Mouse (Mus musculus) liver, embryonic 13.5 days (tissue): ENCODE data around the gene Gys2. TPM values are rescaled to one million over a fixed set of nuclear protein-coding genes. Genes with fewer than 3 reads are reported as not detected.

ENCODE experiments used
- ATAC-seq: fragments of 200-750 bp; cut with Nextera tagmentation; 2 replicates; pipeline ENCODE4 v1.8.0; 2017; ENCODE audit warnings: low read depth, mild to moderate bottlenecking, moderate number of reproducible peaks, moderate library complexity
- DNase-seq: peaks from one replicate; pipeline ENCODE4 v3.0.0; 2022
- H3K27ac ChIP-seq: fragments of 300-500 bp; sonication (generic); 2 replicates; pipeline ENCODE4 v1.5.1; 2015; ENCODE audit warnings: moderate library complexity, mild to moderate bottlenecking, inconsistent platforms
- H3K27me3 ChIP-seq: fragments of 300-500 bp; sonication (generic); 2 replicates; pipeline ENCODE4 v1.6.1; 2015; ENCODE audit warnings: mild to moderate bottlenecking, inconsistent platforms
- H3K36me3 ChIP-seq: fragments of 300-500 bp; sonication (generic); 2 replicates; pipeline ENCODE4 v1.6.1; 2015; ENCODE audit warnings: mild to moderate bottlenecking, inconsistent platforms
- H3K4me1 ChIP-seq: fragments of 300-500 bp; sonication (generic); replicated peaks from 2 replicates; pipeline ENCODE4 v1.6.1; 2015; ENCODE audit warnings: inconsistent platforms
- H3K4me2 ChIP-seq: fragments of 300-500 bp; sonication (generic); 2 replicates; pipeline ENCODE4 v1.6.1; 2015; ENCODE audit warnings: inconsistent platforms, mild to moderate bottlenecking, moderate library complexity
- H3K4me3 ChIP-seq: fragments of 300-500 bp; sonication (generic); replicated peaks from 2 replicates; pipeline ENCODE4 v1.5.1; 2015; ENCODE audit warnings: mild to moderate bottlenecking, inconsistent platforms
- H3K9ac ChIP-seq: fragments of 300-500 bp; sonication (generic); 2 replicates; pipeline ENCODE4 v1.6.1; 2015; ENCODE audit warnings: mild to moderate bottlenecking, inconsistent platforms
- H3K9me3 ChIP-seq: fragments of 300-500 bp; sonication (generic); replicated peaks from 2 replicates; pipeline ENCODE4 v1.6.1; 2016; ENCODE audit warnings: inconsistent platforms
- WGBS: fragments of 180-500 bp; shearing (Covaris S2); methylation state at CpG from one replicate; pipeline ENCODE4 v1.1.7; 2015; ENCODE audit not compliant: insufficient replicate concordance; 5-methylcytosine and 5-hydroxymethylcytosine counted together
- polyA plus RNA-seq: library from polyadenylated mRNA; unstranded; fragments of >200 nt; fragmentation: Nextera tagmentation; extraction: Ambion mirVana; gene quantifications from 2 replicates; pipeline ENCODE4 v1.2.1, GENCODE M21; 2015

Gene Gys2
- polyA plus RNA-seq, 1 experiment from 2014 or later, result 37.9 TPM

DNA sequence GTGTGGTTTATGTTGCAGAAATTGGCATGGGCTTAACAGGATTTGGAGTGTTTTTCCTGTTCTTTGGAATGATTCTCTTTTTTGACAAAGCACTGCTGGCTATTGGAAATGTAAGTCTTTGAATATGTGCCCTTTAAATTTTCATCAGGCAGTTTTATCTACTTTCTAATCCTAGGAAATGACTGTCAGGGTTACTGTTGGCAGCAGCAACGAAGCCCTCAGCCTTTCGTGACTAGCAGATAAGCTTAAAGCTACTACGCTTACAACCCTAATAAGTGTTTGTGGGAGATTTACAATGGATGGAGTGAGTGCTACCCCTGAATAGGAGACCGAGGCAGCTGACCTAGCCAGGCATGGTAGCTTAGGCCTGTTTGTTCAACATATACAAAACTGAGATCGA is 80.6 kb downstream of the Gys2 start:
- no peaks in the 10 kb centered on the region for H3K27me3 ChIP-seq
- peak overlapping the region; percentile 34; the same call in 1 of the 2 replicates for H3K27ac ChIP-seq
- H3K4me3 ChIP-seq, result no peak overlapping the region
- H3K36me3 ChIP-seq, result peaks cover 42% of the 10 kb centered on the region
- DNase-seq (no peak), ATAC-seq (no peak)
- peaks cover 47% of the 10 kb centered on the region for H3K4me1 ChIP-seq
- H3K9ac ChIP-seq, result no peak overlapping the region; the same call in 1 of the 2 replicates
- no peak overlapping the region for H3K4me2 ChIP-seq
- 44% methylated on average over 5 of the region's 5 CpGs for WGBS
- H3K9me3 ChIP-seq, result no peaks in the 10 kb centered on the region

DNA sequence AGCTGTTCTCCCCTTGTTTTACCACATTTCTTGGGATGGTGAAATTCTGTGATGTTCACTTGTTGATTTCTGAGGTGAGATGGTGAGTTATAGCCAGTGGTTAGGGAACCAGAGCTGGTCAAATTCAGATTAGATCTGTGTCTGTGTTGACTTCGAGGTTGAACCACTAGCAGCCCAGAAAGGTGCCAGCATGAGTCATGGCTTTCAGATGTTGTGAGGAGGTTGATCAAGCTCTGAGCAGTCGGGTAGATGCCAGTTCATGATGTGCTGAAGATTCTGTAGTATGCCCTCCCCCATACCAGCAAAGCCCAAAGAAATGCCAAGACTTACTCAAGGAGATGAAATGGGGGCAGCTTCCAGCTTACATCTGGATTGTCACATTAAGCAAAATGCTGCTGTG is 83.8 kb downstream of the Gys2 start:
- DNase-seq (no peak), ATAC-seq (no peak)
- H3K9me3 ChIP-seq, result no peaks in the 10 kb centered on the region
- H3K4me2 ChIP-seq, result peak overlapping the region; percentile 79
- H3K36me3 ChIP-seq, result peaks cover 16% of the 10 kb centered on the region
- no peaks in the 10 kb centered on the region for H3K27me3 ChIP-seq
- WGBS, result 46% methylated on average over 2 of the region's 2 CpGs
- H3K9ac ChIP-seq, result no peak overlapping the region; the same call in 1 of the 2 replicates
- H3K4me1 ChIP-seq, result peaks cover 53% of the 10 kb centered on the region
- H3K4me3 ChIP-seq, result no peak overlapping the region
- H3K27ac ChIP-seq, result no peak overlapping the region

DNA sequence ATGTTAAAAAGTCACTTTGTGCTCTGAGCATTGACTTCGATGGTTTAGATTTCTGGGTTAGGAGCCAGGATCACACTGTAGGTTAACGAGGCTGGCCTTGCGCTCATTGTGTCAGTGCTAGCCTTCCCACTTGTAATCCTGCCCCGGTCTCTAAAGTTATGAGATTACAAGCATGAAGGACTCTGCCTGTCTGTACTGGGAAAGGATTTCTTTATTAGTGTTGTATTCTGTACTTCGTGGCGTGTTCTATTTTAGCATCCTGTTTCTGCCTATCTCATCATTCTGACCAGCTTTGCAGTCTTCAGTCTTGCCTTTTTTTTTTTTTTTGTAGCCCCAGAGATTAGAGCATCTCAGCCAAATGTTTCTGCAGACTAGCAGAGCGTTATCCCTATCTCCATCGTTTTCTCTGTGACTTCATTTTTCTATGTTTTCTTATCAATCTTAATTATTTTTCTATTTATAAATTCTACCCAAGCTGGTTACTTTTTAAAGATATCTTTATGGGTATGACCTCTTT is 85.1 kb downstream of the Gys2 start:
- H3K36me3 ChIP-seq, result peaks cover 3% of the 10 kb centered on the region; the same call in 1 of the 2 replicates
- H3K27ac ChIP-seq, result peak overlapping the region; percentile 73
- H3K9ac ChIP-seq, result peak overlapping the region; percentile 92
- H3K4me2 ChIP-seq, result peak overlapping the region; percentile 79
- WGBS, result 9% methylated on average over 8 of the region's 8 CpGs
- peaks cover 51% of the 10 kb centered on the region for H3K4me1 ChIP-seq
- H3K9me3 ChIP-seq, result no peaks in the 10 kb centered on the region
- H3K27me3 ChIP-seq, result no peaks in the 10 kb centered on the region
- peak overlapping the region; percentile 94 for H3K4me3 ChIP-seq
- no peak for DNase-seq
- no peak for ATAC-seq

DNA sequence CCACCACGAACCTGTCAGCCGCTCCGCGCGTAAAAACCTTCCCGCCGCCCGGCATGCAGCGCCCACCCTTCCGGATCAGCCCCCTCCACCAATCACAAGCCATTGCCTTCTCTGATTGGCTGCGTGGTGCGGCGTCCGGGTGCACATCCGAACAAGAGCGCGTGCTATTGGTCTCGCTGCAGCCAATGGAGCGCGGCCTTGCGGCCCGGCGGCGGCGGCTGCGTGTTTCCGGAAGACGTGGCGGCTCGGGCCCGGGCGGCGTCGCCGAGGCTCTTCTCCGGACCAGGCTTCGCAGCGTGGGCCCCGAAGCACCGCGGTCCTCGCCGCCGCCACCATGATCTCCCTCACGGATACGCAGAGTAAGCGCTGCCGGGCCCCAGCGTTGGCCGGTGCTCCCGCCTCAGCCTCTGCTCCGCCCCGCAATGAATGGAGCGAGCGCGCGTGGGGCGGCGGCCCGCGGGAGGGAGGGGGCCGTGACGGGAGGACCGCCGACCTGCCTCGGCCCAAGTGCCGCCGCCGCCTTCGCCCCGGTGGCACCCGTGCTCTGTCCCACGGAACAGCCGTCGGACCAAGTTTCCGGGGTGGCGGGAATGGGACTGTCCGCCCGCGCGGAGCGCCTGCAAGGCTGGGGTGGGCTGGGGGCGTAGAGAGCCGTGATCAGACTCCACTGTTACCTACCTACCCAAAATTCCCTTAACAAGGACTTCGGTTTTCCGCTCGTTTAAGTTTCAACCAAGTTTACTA is 85.7 kb downstream of the Gys2 start, which contains the start of the genes Recql and Golt1b:
TSS of gene Recql (minus strand) at position 77 of the 744 bp plus-strand sequence.
TSS of gene Golt1b (plus strand) at position 211 of the 744 bp plus-strand sequence.
- H3K4me3 ChIP-seq, result peak within 1 kb of the TSS; percentile 94
- DNase-seq, result peak; percentile 95
- peak within 1 kb of the TSS; percentile 83 for H3K27ac ChIP-seq
- under 1% methylated on average over 87 of the region's 87 CpGs for whole genome bisulfite sequencing
- peak within 1 kb of the TSS; percentile 79 for H3K4me2 ChIP-seq
- peak; percentile 99 for ATAC-seq
- peaks cover 3% of the 10 kb centered on the region for H3K36me3 ChIP-seq
- H3K9me3 ChIP-seq, result no peaks in the 10 kb centered on the region
- peaks cover 44% of the 10 kb centered on the region for H3K4me1 ChIP-seq
- peak within 1 kb of the TSS; percentile 92 for H3K9ac ChIP-seq
- H3K27me3 ChIP-seq, result no peaks in the 10 kb centered on the region

DNA sequence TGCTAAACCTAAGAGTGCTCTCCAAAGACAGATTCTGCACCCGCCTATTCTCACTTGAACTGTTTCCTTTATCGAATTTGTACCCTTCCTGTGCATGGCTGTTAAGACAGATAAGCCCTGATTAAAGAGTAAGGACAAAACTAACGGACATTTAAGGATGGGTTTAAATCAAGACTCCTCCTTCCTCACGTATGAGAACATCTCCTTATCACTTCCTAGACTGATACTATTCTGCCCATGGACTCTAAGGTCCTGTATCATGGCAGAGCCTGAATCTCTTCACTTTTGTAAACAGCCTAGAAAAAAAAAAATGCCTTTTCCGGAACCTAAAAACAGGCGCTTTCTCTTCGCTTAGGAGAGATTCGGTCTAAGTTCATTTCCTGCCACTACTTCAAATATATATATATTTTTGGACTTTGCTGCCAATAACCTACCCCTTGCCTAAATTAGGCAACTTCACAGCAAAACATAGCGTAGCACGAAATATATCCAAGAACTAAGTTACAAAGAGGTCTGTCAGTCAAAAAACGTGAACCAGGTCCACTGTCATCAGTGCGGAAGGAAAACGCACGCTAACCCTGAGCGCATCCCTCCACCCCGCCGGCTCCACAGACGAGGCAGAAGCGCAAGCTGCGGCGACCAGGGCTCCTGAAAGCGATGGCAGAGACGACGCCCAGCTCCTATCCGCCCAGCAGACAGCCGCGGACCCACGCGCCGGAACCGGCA is 86.5 kb downstream of the Gys2 start:
- Histone ChIP-seq H3K9ac (peak overlapping the region; percentile 77), H3K36me3 (no peaks in the 10 kb centered on the region; the same call in none of the 2 replicates), H3K4me3 (peak overlapping the region; percentile 94), H3K4me1 (peaks cover 37% of the 10 kb centered on the region), H3K4me2 (peak overlapping the region; percentile 78), H3K27ac (peak overlapping the region; percentile 83), H3K9me3 (no peaks in the 10 kb centered on the region), H3K27me3 (no peaks in the 10 kb centered on the region)
- WGBS, result 1% methylated on average over 31 of the region's 31 CpGs
- DNase-seq (peak; percentile 7), ATAC-seq (peak; percentile 68)

DNA sequence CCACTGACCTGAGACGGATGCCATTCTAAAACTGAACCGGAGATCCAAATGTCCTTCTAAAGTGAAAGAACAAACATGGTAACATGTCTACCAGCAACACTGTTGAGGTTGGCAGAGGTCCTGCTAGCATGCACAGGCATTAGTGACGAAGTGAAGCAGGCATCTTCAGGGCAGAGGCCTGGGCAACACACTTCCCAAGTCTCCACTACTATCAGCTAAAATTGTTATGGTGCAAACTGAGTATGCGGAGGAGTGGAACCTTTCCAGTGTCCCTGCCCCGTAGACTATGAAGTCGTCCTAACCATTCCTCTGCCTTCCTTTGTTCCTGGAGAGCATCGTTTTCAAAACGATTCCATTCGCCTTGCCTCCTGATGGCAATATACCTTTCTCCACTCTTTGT is 88.4 kb downstream of the Gys2 start:
- H3K9me3 ChIP-seq, result no peaks in the 10 kb centered on the region
- no peak overlapping the region for H3K9ac ChIP-seq
- H3K27me3 ChIP-seq, result no peaks in the 10 kb centered on the region
- H3K4me1 ChIP-seq, result peaks cover 25% of the 10 kb centered on the region
- DNase-seq, result no peak
- H3K4me2 ChIP-seq, result no peak overlapping the region
- no peak for ATAC-seq
- H3K27ac ChIP-seq, result no peak overlapping the region
- no peaks in the 10 kb centered on the region; the same call in none of the 2 replicates for H3K36me3 ChIP-seq
- H3K4me3 ChIP-seq, result no peak overlapping the region
- WGBS, result 80% methylated on average over 9 of the region's 9 CpGs

- H3K4me2 ChIP-seq, result no peak overlapping the region
- H3K27ac ChIP-seq, result no peak overlapping the region
- H3K9ac ChIP-seq, result no peak overlapping the region
- ATAC-seq, result no peak
- peaks cover 8% of the 10 kb centered on the region for H3K4me1 ChIP-seq
- no peaks in the 10 kb centered on the region for H3K27me3 ChIP-seq
- WGBS, result 86% methylated on average over 7 of the region's 7 CpGs
- no peak for DNase-seq
- no peak overlapping the region for H3K4me3 ChIP-seq
- no peaks in the 10 kb centered on the region for H3K9me3 ChIP-seq
- H3K36me3 ChIP-seq, result peaks cover 23% of the 10 kb centered on the region
Measured at GRCm38 (mm10) chr6:142381615-142382014, 91.3 kb downstream of the Gys2 start.

DNA sequence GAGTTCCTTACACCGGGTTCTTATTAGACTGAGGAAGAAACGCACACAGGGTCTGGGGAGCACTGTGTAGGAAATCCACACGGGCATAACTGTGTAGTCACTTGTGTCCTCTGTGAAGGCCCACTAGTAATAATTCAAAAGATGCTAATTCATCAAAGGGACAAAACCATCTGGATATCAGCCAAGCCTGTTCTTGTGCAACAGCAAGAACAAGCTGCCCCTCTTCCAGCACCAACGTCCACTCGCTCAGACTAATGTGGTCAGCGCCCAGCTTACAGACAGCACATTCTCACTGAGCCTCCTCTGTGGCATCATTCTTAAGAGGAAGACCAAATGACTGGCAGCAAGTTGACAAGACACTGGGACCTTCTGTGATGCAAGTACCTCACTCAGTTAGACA is 92.9 kb downstream of the Gys2 start:
- DNase-seq (no peak), ATAC-seq (no peak)
- H3K4me3 ChIP-seq, result no peak overlapping the region
- no peaks in the 10 kb centered on the region for H3K27me3 ChIP-seq
- H3K4me2 ChIP-seq, result no peak overlapping the region
- H3K27ac ChIP-seq, result no peak overlapping the region
- H3K9ac ChIP-seq, result no peak overlapping the region
- WGBS, result 78% methylated on average over 6 of the region's 6 CpGs
- no peaks in the 10 kb centered on the region for H3K9me3 ChIP-seq
- peaks cover 39% of the 10 kb centered on the region for H3K36me3 ChIP-seq
- no peaks in the 10 kb centered on the region for H3K4me1 ChIP-seq

DNA sequence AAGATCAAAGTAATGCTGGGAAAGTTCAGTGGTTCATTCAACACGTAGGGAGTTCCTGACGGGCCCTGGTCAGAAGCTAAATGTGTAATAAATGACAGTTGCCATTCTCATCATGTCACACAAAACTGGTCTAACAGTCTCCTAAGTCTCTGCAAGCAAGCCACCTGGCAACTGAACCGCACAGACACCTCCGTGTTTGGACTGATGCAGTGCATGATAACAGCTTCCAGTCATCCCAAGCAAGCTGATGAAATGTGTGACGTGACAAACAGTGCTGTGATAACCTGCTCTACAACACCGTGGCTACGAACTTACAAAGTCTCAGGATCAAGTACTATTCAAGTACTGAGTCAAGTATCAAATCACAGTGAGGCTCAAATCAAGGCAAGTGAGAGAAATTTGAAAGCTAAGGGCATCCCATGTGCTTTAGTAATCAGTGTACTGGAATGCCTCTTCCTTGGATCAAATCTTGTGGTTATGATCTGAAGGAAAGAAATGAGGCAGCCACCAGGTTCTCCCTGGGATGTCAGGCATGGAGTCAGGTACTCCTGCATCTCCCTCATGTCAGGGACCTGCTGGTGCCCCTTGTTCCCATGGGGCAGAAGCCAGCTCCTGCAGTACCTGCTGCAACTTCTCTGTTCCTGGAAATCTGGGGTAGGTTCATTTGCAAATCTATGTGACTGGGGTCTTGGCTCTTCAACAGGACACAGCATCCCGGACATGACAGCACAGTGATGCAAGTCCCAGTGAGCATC is 94.2 kb downstream of the Gys2 start:
- WGBS, result 83% methylated on average over 8 of the region's 8 CpGs
- Histone ChIP-seq H3K4me3 (no peak overlapping the region), H3K36me3 (peaks cover 51% of the 10 kb centered on the region), H3K4me2 (no peak overlapping the region), H3K9ac (no peak overlapping the region), H3K4me1 (no peaks in the 10 kb centered on the region), H3K27me3 (no peaks in the 10 kb centered on the region), H3K27ac (no peak overlapping the region), H3K9me3 (no peaks in the 10 kb centered on the region)
- no peak for ATAC-seq
- DNase-seq, result no peak

DNA sequence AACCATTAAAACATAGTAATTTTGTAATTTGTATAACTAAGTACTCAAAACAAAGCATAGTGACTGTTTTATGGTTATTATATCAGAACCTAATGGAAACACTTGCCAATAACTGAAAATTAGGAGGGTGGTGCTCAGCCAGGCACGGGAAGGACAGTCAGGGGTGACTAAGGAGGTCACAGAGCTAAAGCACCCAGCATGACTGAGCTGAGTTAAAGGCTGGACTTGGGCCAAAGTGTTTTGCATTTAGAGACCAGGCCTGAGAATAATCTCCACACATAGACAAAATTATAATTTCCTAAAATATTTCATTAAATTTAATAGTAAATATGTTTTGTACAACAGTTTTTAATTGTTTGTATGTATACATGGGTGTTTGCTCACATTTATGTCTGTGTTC is 95.8 kb downstream of the Gys2 start:
- Histone ChIP-seq H3K4me2 (no peak overlapping the region), H3K27ac (no peak overlapping the region), H3K4me1 (no peaks in the 10 kb centered on the region), H3K4me3 (no peak overlapping the region), H3K36me3 (peaks cover 66% of the 10 kb centered on the region), H3K9ac (no peak overlapping the region), H3K9me3 (no peaks in the 10 kb centered on the region), H3K27me3 (no peaks in the 10 kb centered on the region)
- WGBS, result 68% methylated on average over 1 of the region's 1 CpGs
- DNase-seq (no peak), ATAC-seq (no peak)
